Mouse (Mus musculus): ENCODE results near the gene Serpinf2. TPM values are rescaled to one million over a fixed set of nuclear protein-coding genes. Genes with fewer than 3 reads are reported as not detected.
"Not testable (repeated sequence)": the region's sequence is repeated elsewhere in the genome, so short reads cannot be mapped to it uniquely, and the experiment has no call there.

Gene Serpinf2
- polyA plus RNA-seq, 1 experiment from 2014 or later = 321 TPM

GRCm38 (mm10) chr11:75402271-75402690, 37.1 kb downstream of the Serpinf2 start:
- no peaks in the 10 kb centered on the region for H3K36me3 ChIP-seq (ENCODE audit: control insufficient read depth, insufficient read depth, low read length)
- H3K4me3 ChIP-seq (ENCODE audit: low read depth, low read length) = no peak overlapping the region
- H3K4me1 ChIP-seq (replicated peaks; ENCODE audit: control insufficient read depth, insufficient read depth, low read length) = no peaks in the 10 kb centered on the region
- H3K27me3 ChIP-seq (replicated peaks; ENCODE audit: control insufficient read depth, insufficient read depth, low read length) = no peaks in the 10 kb centered on the region
- ATAC-seq (replicated peaks; ENCODE audit: low FRiP score) (no peak), DNase-seq (ENCODE audit: low spot score) (no peak)
- 0 out of 2 replicates have a peak overlapping the region, but pooled peaks have one; percentile 20 for H3K9ac ChIP-seq (ENCODE audit: low read depth, low read length)
- peak overlapping the region; percentile 22; the same call in 1 of the 2 replicates for H3K27ac ChIP-seq (ENCODE audit: low read depth, low read length)
- H3K4me2 ChIP-seq = no peak overlapping the region
- WGBS = 56% methylated on average over 5 of the region's 5 CpGs
- no peaks in the 10 kb centered on the region for H3K9me3 ChIP-seq (ENCODE audit: control insufficient read depth, low read length)

- no peak for ATAC-seq (replicated peaks; ENCODE audit: low FRiP score)
- no peak overlapping the region for H3K4me3 ChIP-seq (ENCODE audit: low read depth, low read length)
- H3K9ac ChIP-seq (ENCODE audit: low read depth, low read length) = no peak overlapping the region
- no peaks in the 10 kb centered on the region for H3K4me1 ChIP-seq (replicated peaks; ENCODE audit: control insufficient read depth, insufficient read depth, low read length)
- H3K9me3 ChIP-seq (ENCODE audit: control insufficient read depth, low read length) = no peaks in the 10 kb centered on the region
- no peaks in the 10 kb centered on the region for H3K27me3 ChIP-seq (replicated peaks; ENCODE audit: control insufficient read depth, insufficient read depth, low read length)
- DNase-seq (ENCODE audit: low spot score) = no peak
- H3K27ac ChIP-seq (ENCODE audit: low read depth, low read length) = no peak overlapping the region
- no peaks in the 10 kb centered on the region for H3K36me3 ChIP-seq (ENCODE audit: control insufficient read depth, insufficient read depth, low read length)
- 71% methylated on average over 9 of the region's 9 CpGs for WGBS
- H3K4me2 ChIP-seq = no peak overlapping the region
Measured at GRCm38 (mm10) chr11:75400099-75400498, 39.3 kb downstream of the Serpinf2 start.

- H3K4me2 ChIP-seq = no peak overlapping the region
- no peaks in the 10 kb centered on the region for H3K36me3 ChIP-seq (ENCODE audit: control insufficient read depth, insufficient read depth, low read length)
- 79% methylated on average over 11 of the region's 11 CpGs for whole genome bisulfite sequencing
- no peaks in the 10 kb centered on the region for H3K9me3 ChIP-seq (ENCODE audit: control insufficient read depth, low read length)
- no peak overlapping the region for H3K4me3 ChIP-seq (ENCODE audit: low read depth, low read length)
- ATAC-seq (replicated peaks; ENCODE audit: low FRiP score) = no peak
- no peak overlapping the region for H3K9ac ChIP-seq (ENCODE audit: low read depth, low read length)
- no peak for DNase-seq (ENCODE audit: low spot score)
- no peak overlapping the region for H3K27ac ChIP-seq (ENCODE audit: low read depth, low read length)
- no peaks in the 10 kb centered on the region for H3K4me1 ChIP-seq (replicated peaks; ENCODE audit: control insufficient read depth, insufficient read depth, low read length)
- H3K27me3 ChIP-seq (replicated peaks; ENCODE audit: control insufficient read depth, insufficient read depth, low read length) = no peaks in the 10 kb centered on the region
Measured at GRCm38 (mm10) chr11:75399411-75399841, 40.0 kb downstream of the Serpinf2 start.

- Histone ChIP-seq H3K9me3 (ENCODE audit: control insufficient read depth, low read length) (no peaks in the 10 kb centered on the region), H3K9ac (ENCODE audit: low read depth, low read length) (no peak overlapping the region), H3K4me1 (replicated peaks; ENCODE audit: control insufficient read depth, insufficient read depth, low read length) (no peaks in the 10 kb centered on the region), H3K27ac (ENCODE audit: low read depth, low read length) (no peak overlapping the region), H3K36me3 (ENCODE audit: control insufficient read depth, insufficient read depth, low read length) (no peaks in the 10 kb centered on the region), H3K4me3 (ENCODE audit: low read depth, low read length) (no peak overlapping the region), H3K27me3 (replicated peaks; ENCODE audit: control insufficient read depth, insufficient read depth, low read length) (no peaks in the 10 kb centered on the region), H3K4me2 (no peak overlapping the region)
- DNase-seq (ENCODE audit: low spot score) = no peak
- 73% methylated on average over 7 of the region's 7 CpGs for WGBS
- ATAC-seq (replicated peaks; ENCODE audit: low FRiP score) = no peak
Measured at GRCm38 (mm10) chr11:75397452-75397851, 41.9 kb downstream of the Serpinf2 start.

- WGBS = 53% methylated on average over 1 of the region's 1 CpGs
Measured at GRCm38 (mm10) chr11:75395611-75396010, 43.8 kb downstream of the Serpinf2 start.

GRCm38 (mm10) chr11:75383529-75383928, 55.9 kb downstream of the Serpinf2 start:
- DNase-seq (ENCODE audit: low spot score); H3K4me2 ChIP-seq; H3K9me3 ChIP-seq (ENCODE audit: control insufficient read depth, low read length); ATAC-seq (replicated peaks; ENCODE audit: low FRiP score); H3K36me3 ChIP-seq (ENCODE audit: control insufficient read depth, insufficient read depth, low read length); H3K4me1 ChIP-seq (replicated peaks; ENCODE audit: control insufficient read depth, insufficient read depth, low read length); H3K27ac ChIP-seq (ENCODE audit: low read depth, low read length); H3K27me3 ChIP-seq (replicated peaks; ENCODE audit: control insufficient read depth, insufficient read depth, low read length); H3K4me3 ChIP-seq (ENCODE audit: low read depth, low read length); H3K9ac ChIP-seq (ENCODE audit: low read depth, low read length): not testable (repeated sequence)
- WGBS = 28% methylated on average over 3 of the region's 3 CpGs

More at GRCm38 (mm10) chr11:75395611-75396010, 43.8 kb downstream of the Serpinf2 start:
- Histone ChIP-seq H3K4me2 (no peak overlapping the region), H3K9ac (ENCODE audit: low read depth, low read length) (no peak overlapping the region), H3K36me3 (ENCODE audit: control insufficient read depth, insufficient read depth, low read length) (no peaks in the 10 kb centered on the region), H3K27me3 (replicated peaks; ENCODE audit: control insufficient read depth, insufficient read depth, low read length) (no peaks in the 10 kb centered on the region), H3K9me3 (ENCODE audit: control insufficient read depth, low read length) (no peaks in the 10 kb centered on the region), H3K4me3 (ENCODE audit: low read depth, low read length) (no peak overlapping the region), H3K27ac (ENCODE audit: low read depth, low read length) (no peak overlapping the region), H3K4me1 (replicated peaks; ENCODE audit: control insufficient read depth, insufficient read depth, low read length) (no peaks in the 10 kb centered on the region)
- no peak for ATAC-seq (replicated peaks; ENCODE audit: low FRiP score)
- no peak for DNase-seq (ENCODE audit: low spot score)

MicroRNAs within 50 kb of the gene (microRNA counts, 519-probe panel; counts per million panel counts)
- 6,229 counts per million, percentile 70 among the panel's probes with 10 or more counts for microRNA mmu-miR-22

Small RNAs within 50 kb of the gene (microRNA-seq; reads per million reads assigned to microRNA genes)
- gene Mir22 (ENCODE audit: borderline number of aligned reads) = 7,447 reads per million, percentile 91 among the genes with 10 or more reads in this experiment

Other genes starting within 250 kb of the Serpinf2 start
- gene Dph1, start 248.3 kb downstream of the Serpinf2 start, polyA plus RNA-seq (2014; fragmentation: Nextera tagmentation; extraction: Ambion mirVana) = 30.3 and 34.0 TPM in 2 replicates
- gene Rtn4rl1, start 245.8 kb downstream of the Serpinf2 start, polyA plus RNA-seq (2014; fragmentation: Nextera tagmentation; extraction: Ambion mirVana) = 1.7 and 2.9 TPM in 2 replicates
- 149 and 154 TPM in 2 replicates for gene Rpa1, start 91.3 kb downstream of the Serpinf2 start, polyA plus RNA-seq (2014; fragmentation: Nextera tagmentation; extraction: Ambion mirVana)
- gene Smyd4, start 91.2 kb downstream of the Serpinf2 start, polyA plus RNA-seq (2014; fragmentation: Nextera tagmentation; extraction: Ambion mirVana) = 10.4 and 10.9 TPM in 2 replicates
- 217 and 224 TPM in 2 replicates for gene Serpinf1, start 16.9 kb downstream of the Serpinf2 start, polyA plus RNA-seq (2014; fragmentation: Nextera tagmentation; extraction: Ambion mirVana)
- gene Wdr81, start 15.1 kb upstream of the Serpinf2 start, polyA plus RNA-seq (2014; fragmentation: Nextera tagmentation; extraction: Ambion mirVana) = 21.8 and 21.9 TPM in 2 replicates
- gene Tlcd2, start 22.1 kb upstream of the Serpinf2 start, polyA plus RNA-seq (2014; fragmentation: Nextera tagmentation; extraction: Ambion mirVana) = 29.8 and 33.0 TPM in 2 replicates
- 105 and 119 TPM in 2 replicates for gene Prpf8, start 47.2 kb upstream of the Serpinf2 start, polyA plus RNA-seq (2014; fragmentation: Nextera tagmentation; extraction: Ambion mirVana)
- gene Rilp, start 70.5 kb upstream of the Serpinf2 start, polyA plus RNA-seq (2014; fragmentation: Nextera tagmentation; extraction: Ambion mirVana) = 1.2 and 1.5 TPM in 2 replicates
- gene Scarf1, start 73.9 kb upstream of the Serpinf2 start, polyA plus RNA-seq (2014; fragmentation: Nextera tagmentation; extraction: Ambion mirVana) = 7.0 and 7.8 TPM in 2 replicates
- 5.5 and 7.8 TPM in 2 replicates for gene Slc43a2, start 92.1 kb upstream of the Serpinf2 start, polyA plus RNA-seq (2014; fragmentation: Nextera tagmentation; extraction: Ambion mirVana)
- 63.2 and 65.1 TPM in 2 replicates for gene Pitpna, start 148.5 kb upstream of the Serpinf2 start, polyA plus RNA-seq (2014; fragmentation: Nextera tagmentation; extraction: Ambion mirVana)
- 21.9 and 22.2 TPM in 2 replicates for gene Inpp5k, start 191.4 kb upstream of the Serpinf2 start, polyA plus RNA-seq (2014; fragmentation: Nextera tagmentation; extraction: Ambion mirVana)
- 37.4 and 41.9 TPM in 2 replicates for gene Myo1c, start 210.9 kb upstream of the Serpinf2 start, polyA plus RNA-seq (2014; fragmentation: Nextera tagmentation; extraction: Ambion mirVana)
- gene Crk, start 239.7 kb upstream of the Serpinf2 start, polyA plus RNA-seq (2014; fragmentation: Nextera tagmentation; extraction: Ambion mirVana) = 70.4 and 71.1 TPM in 2 replicates